Mouse (Mus musculus): ENCODE results near the gene Gm20532.

DNA sequence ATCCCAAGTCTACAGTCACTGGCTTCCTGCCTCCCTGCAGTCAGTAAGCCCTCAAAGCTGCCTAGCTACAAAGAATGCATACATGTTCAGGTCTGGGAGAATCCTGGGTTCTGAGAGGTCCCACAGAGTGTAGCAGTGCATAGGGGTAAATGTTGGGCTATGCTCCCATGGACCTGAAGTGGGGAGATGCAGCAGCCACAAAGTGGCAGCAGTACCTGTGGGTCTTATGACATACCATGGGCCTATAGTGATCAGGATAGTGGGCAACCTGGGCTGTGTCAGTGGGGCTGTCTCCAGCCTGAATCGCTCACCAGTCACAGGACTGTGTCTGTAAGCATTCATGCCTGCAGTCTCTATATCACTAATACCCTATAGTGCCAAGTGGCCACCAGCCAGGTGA is 6.7 kb upstream of the Gm20532 start, which contains the start of gene Egfl7:
- no peak for TF ChIP-seq CTCF (IDR thresholded peaks at IDR 0.05; ENCODE audit: low read depth)
- no peak for TF ChIP-seq EP300 (IDR thresholded peaks at IDR 0.05; ENCODE audit: low read depth)
